Mouse (Mus musculus): ENCODE data around the gene Gm1043.

- TF ChIP-seq GATA1 (IDR thresholded peaks at IDR 0.05; ENCODE audit: low read length): no peak
- no peak for TF ChIP-seq TAL1 (IDR thresholded peaks at IDR 0.05; ENCODE audit: low read length)
Observed at GRCm38 (mm10) chr5:37241651-37242151, 156.5 kb downstream of the Gm1043 start, which contains the start of gene Crmp1.
